Mouse (Mus musculus) ES-E14 (cell line): Measurements from ENCODE around the gene Ranbp1.

Source experiments
- CHD2 ChIP-seq: IDR thresholded peaks from 2 replicates; pipeline ENCODE4 v1.6.1; 2014; ENCODE audit warnings: mild to moderate bottlenecking, low read depth, low read length, inconsistent platforms
- HCFC1 ChIP-seq: IDR thresholded peaks from 2 replicates; pipeline ENCODE4 v1.6.1; 2012; ENCODE audit warnings: low read length, inconsistent platforms, borderline replicate concordance; ENCODE audit not compliant: insufficient read depth
- MAFK ChIP-seq: IDR thresholded peaks from 2 replicates; pipeline ENCODE4 v1.6.1; 2014; ENCODE audit warnings: mild to moderate bottlenecking, low read depth, low read length, inconsistent platforms; ENCODE audit not compliant: insufficient read depth
- ZC3H11A ChIP-seq: IDR thresholded peaks from 2 replicates; pipeline ENCODE4 v1.6.1; 2012; ENCODE audit warnings: low read depth, mild to moderate bottlenecking, inconsistent platforms, low read length, borderline replicate concordance

DNA sequence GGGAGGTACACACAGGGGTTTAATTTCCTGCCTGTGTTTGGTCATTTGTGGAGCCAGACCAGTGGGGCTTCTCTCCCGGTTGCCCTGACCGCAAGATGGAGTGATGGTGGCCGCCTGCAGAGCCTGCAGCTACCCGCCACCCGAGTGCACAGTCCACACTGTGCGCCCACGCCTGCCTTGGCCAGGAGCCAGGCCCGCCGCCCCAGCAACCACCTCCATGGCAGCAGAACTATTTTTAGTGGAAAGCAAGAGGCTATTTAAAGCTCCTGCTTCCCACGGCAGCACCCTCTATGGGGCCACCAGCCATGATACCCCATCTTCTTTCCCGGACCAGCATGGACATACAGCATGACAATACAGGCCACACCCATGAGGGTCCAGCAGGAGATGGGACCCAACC lies 18.9 kb downstream of the Ranbp1 start:
- TF ChIP-seq MAFK (no peak), HCFC1 (no peak), ZC3H11A (no peak), CHD2 (no peak)
